Mouse (Mus musculus) liver, embryonic 14.5 days (tissue): ENCODE measurements around the gene Insr.

Experiments
- CTCF ChIP-seq: IDR thresholded peaks from 2 replicates; pipeline ENCODE4 v1.5.1; 2016; ENCODE audit warnings: antibody characterized with exemption, low read depth, control low read depth
- EP300 ChIP-seq: IDR thresholded peaks from 2 replicates; pipeline ENCODE4 v1.6.1; 2016; ENCODE audit warnings: antibody characterized with exemption, low read depth

DNA sequence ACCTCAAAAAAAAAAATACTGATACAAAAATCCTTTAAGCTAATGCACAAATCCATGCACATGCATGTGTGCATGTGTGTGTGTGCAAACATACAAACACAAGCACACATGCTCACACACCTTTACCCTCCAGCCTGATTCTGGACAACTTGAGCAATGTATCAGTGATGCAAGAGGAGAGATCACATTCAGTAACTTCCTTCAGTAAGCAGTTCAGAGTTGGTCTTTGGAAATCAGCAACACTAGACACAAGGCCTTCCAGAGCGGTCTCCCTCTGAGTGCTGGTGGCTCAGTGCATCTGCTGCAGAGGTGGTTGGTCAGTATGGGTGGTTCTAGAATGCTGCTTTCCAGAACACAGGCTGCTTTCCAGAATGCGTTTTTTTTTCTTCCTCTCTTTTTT, 46.8 kb downstream of the Insr start:
- no peak for TF ChIP-seq CTCF
- TF ChIP-seq EP300 = no peak
